Mouse (Mus musculus): Measurements from ENCODE around the gene Parp3.
A peak's percentile ranks its signal among the peaks of the same experiment; 100 is the strongest.
"Not testable (repeated sequence)": the region's sequence is repeated elsewhere in the genome, so short reads cannot be mapped to it uniquely, and the experiment has no call there.

Gene Parp3

DNA sequence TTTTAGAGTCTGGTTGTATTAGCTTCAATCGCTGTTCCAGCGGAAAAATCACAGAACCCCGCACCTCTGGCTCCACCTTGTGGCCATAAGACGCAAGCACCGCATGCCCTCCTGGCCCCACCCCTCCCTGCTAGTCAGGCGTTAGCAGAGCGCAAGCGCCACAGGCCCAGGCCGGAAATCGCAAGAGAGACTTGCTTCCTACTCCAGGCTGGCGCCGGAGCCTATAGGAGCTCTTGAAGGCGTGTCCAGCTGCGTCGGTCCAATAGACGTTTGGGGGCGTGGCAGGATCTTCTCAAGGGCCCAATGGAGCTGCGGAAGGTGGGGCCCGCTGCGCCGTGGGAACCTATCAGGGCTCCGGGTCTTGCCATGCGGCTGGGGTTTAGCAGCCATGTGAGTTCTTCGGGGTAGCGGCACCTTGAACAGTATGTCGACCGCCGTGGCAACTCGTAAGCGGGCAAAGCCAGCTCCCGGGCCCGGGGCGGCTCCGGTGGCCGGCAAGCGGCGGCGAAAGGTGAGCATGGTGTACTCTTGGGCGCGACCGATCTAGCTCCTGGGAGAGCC is at the start of gene Parp3:
TSS of gene Parp3 (minus strand) at position 26 of the 561 bp plus-strand sequence.
- peak; percentile 98 for DNase-seq (ENCODE audit: extremely low read depth, insufficient read length, low spot score)

DNA sequence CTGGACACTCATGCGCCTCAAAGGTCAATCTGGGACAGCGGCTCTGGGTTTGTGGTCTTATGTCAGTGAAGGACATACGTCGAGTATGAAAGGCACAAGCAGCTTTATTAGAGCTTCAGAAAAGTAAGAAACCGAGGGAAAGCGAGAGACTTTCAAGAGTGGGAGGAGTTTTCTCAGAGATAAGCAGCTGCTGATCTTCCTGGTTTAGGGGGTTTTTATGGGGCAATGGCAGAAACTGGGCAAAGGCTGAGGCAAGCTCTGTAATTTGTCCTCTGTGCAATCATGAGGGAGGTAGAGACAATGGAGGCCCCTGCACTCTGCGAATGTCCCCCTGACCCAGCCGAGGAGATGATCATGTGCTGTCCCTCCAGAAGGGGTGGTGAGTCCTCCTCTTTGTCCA is 43.2 kb upstream of the Parp3 start:
- DNase-seq (ENCODE audit: extremely low read depth, insufficient read length, low spot score): no peak

DNA sequence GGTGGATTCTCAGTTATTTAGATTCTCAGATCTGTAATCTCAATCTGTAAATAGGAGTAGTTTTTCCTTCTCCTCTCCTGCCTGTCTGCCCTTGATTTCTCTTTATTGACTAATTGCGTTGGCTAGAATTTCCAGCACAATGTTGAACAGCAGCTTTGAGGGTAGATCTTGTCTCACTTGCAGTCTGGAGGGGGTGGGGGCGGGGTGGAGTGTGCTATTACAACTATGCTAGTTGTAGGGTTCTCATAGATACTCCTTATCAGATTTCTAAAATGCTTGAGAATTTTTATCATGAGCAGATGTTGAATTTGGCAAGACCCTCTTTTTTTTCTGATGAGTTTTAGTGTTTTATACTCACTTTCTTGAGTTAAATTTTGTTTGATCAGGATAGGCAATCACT is 42.7 kb upstream of the Parp3 start:
- DNase-seq (ENCODE audit: extremely low read depth, insufficient read length, low spot score): no peak

DNA sequence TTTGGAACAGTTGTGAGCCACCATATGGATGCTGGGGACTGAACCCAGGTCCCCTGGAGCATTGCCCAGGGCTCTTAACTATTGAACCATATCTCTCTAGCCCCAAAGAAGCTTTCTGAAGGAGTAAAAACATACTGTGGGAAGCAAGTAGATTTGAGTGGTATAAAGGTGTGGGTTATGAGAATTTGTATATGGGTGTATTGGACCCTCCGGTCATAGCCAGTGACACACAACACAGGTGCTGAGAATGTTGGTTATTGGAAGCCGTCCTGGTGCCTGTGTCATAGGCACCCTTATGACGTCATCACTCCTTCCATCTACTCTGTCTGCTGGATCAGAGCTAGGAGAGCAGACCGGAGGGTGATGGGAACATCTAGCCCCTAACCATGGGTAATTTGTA is 37.5 kb upstream of the Parp3 start, which contains the start of gene Iqcf5:
TSS of gene Iqcf5 (plus strand) at position 301 of the 400 bp plus-strand sequence.
- DNase-seq (ENCODE audit: extremely low read depth, insufficient read length, low spot score): no peak

DNA sequence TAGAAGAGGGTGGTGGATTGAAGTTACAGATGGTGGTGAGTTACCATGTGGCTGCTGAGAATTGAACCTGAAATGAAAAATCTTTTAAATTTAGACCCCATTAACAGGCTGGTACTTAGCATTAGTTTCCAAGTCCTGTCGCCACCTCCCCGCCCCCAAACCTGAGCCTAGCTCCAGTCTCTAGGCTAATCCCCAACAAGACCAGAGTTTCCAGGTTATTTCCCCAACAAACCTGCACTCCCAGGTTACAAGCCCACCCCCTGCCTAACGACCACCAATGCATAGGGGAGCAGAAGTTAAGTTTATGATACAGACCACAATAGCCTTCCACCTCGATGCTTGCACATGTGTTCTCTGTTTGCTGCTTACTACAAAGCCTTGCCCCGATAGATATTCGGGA is 36.8 kb upstream of the Parp3 start:
- DNase-seq (ENCODE audit: extremely low read depth, insufficient read length, low spot score): no peak

DNA sequence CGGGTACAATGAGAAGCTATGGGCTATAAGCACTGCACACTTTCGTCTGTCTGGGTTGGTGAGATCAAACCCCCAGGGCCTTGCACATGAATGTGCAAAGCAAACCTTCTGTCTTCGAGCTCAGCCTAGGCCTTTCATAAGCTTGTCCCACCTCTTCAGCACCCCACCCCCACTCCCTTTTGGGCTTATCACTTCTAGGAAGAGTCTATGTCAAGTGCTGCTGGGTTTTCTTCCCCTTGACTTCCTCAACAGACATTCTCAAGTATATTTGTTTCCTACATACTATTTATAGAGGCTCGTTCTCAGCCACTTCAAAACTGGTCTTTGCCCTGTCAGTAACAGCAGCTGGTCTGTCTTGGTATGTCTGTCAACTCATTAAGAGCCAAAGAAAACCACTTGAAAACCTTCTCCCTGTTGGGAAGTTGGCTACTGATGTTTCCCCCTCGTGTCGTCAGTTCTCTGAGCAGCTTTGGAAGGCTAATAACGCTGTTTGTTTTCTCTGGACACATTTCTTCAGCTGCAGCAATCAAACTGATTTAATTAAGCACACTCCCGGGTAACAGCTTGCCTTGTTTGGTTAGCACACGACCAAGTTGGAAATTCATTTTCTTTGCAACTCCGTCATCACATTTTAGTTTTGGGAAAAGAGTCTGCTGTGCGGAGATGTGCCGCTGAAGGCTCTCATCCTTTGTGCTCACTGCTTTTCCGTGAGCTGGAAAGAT is 36.1 kb upstream of the Parp3 start:
- no peak for DNase-seq (ENCODE audit: extremely low read depth, insufficient read length, low spot score)

DNA sequence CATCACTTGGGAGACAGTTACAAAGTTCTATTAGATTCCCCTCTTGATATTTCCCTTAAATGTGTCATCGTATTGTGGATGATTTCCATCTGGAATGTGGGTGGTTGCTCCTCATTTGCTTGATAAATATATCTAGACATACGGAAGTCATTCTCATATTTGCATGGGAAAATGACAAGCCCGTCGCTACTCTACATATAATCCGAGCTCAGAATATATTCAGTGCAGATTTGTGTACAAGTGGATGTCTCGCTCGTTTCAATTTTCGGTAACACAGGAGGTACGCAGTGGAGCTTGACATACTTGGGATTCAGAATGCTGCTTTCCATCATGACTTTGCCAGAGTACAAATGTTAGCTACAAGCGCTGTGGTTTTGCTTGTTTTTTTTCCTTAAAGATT is 32.6 kb upstream of the Parp3 start:
- DNase-seq (ENCODE audit: extremely low read depth, insufficient read length, low spot score): no peak

DNA sequence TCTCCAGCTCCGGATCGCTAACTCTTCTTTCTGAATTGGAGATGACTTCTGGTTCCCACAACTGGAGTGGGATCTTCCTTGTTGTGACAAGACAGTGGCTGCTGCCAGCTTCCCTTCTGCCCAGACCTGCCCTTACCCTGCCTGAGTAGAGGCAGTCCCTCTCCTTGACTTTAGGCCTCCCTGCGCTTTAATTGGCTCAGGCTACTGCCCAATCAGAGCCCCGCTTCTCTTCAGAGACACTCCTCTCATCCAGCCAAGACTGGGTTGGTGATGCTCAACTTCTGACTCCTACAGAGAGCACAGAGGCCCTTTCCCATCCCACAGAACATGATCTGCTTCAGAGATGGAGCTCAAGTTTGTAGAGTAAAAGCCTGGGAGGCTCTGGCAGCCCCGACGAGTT is 27.5 kb upstream of the Parp3 start:
- no peak for DNase-seq (ENCODE audit: extremely low read depth, insufficient read length, low spot score)

DNA sequence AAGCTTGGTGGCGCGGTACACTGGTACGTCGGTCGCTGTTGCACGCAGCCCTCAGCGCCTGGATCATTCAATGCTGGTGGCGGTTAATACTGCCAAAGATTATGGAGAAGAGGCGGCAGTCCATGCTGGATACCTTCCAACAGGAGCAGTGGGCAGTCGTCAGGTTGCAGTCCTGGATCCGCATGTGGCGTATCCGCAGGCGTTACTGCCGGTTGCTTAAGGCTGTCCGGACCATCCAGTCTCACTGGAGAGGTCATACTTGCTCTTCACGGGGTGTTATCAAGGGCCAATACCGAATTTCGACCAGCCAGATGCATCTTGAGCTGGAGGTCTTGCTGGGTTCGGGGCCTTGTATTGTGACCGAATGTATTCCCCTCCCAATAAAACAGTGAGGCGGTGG is 25.1 kb upstream of the Parp3 start:
- no peak for DNase-seq (ENCODE audit: extremely low read depth, insufficient read length, low spot score)

DNA sequence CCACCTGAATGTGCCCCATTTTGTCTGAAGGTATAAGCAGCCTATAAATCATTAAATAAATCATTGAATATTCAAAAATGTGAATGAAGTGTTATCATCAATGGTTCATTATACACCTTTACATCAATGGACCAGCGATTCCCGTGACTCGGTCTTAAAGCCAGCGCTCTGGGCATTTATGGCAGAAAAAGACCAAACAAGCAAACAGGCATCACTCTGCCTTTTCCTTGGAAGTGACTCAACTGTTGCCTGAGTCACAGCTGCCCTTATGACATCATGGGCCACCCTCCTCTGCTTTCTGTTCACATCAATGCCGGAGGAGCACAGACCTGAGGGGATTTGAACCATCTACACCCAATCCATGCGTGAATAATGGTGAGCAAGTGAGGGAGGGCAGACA is 22.9 kb upstream of the Parp3 start, which contains the start of gene Iqcf1:
TSS of gene Iqcf1 (plus strand) at position 301 of the 400 bp plus-strand sequence.
- no peak for DNase-seq (ENCODE audit: extremely low read depth, insufficient read length, low spot score)

DNA sequence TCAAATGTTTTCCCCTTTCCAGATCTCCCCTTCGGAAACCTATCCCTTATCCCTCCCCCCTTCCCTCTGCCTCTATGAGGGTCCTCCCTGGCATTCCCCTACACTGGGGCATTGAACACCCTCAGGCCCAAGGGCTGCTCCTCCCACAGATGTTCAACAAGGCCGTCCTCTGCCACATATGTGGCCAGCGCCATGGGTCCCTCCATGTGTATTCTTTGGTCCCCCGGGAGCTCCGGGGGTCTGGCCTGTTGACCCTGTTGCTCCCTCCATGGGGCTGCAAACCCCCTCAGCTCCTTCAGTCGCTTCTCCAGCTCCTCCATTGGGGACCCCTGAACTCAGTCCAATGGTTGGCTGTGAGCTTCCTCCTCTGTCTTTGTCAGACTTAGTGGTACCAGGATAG is 10.9 kb upstream of the Parp3 start:
- DNase-seq (ENCODE audit: extremely low read depth, insufficient read length, low spot score): not testable (repeated sequence)

DNA sequence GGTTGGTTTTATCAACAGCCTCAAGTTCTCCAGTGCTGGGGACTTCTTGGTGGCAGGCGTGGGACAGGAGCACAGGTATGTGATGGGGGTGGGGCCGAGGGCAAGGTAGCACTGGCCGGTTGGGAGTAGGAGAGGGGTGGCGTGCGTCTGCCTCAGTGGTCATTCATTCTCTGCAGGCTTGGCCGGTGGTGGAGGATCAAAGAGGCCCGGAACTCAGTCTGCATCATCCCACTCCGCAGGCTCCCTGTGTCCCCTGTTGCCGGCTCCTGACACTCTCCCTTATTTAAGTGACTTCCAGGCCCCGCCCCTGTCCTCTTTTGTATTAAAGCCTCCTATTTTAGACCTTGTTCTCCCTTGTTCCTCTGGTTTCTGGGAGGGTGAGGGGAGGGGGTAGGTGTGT is 8.3 kb upstream of the Parp3 start:
- no peak for DNase-seq (ENCODE audit: extremely low read depth, insufficient read length, low spot score)

DNA sequence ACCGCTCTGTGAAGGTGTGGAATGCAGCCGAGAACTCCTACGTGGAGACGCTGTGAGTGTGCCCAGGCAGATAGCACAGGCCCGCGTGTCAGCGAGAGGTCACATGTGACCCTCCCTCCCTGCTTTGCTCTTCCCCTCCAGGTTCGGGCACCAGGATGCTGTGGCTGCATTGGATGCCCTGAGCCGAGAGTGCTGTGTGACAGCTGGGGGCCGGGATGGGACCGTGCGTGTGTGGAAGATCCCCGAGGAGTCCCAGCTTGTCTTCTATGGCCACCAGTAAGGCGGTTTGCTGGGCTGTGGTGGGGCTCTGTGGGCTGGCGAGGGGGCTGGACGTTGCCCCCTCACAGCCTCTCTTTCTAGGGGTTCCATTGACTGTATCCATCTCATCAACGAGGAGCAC is 6.9 kb upstream of the Parp3 start:
- no peak for DNase-seq (ENCODE audit: extremely low read depth, insufficient read length, low spot score)

DNA sequence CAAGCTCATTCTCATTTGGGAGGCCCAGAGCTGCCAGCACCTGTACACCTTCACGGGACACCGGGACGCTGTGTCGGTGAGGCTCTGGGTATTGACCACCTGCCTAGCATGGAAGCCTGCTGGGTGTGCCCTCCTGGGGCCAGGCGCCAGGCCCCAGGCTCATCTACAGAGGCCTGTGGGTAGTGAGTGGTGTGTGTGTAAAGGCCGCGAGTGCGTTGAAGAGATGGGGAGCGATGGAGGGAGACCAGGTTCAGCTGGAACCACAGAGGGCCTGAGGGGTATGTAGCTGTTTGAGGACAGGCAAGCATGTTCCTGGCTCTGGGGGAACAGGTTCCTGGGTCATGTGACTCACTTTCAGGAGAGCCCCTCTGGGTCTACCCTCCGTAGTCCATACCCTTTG is 6.4 kb upstream of the Parp3 start:
- DNase-seq (ENCODE audit: extremely low read depth, insufficient read length, low spot score): no peak

DNA sequence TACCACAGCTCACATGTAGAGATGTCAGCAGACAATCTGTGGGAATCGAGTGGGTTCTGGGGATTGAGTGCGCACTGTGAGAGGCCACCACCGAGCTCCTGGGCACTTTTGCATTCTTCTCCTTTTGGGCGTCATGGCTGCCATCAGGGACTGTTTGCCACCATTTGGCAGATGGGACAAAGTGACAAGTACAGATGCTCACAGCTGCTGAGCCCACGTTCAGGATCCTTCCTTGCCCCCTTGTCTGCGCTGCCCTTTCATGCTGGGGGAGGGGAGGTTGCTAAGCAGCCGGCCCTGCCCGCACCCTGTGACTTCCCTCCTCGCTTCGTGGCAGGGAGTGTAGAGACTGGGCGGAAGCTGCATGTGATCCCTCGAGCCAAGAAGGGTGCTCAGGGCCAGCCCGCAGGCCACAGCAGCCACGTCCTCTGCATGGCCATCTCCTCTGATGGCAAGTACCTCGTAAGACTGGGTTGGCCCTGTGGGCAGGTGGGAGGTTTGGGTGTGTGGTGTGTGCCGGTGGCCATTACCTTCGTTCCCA is 5.9 kb upstream of the Parp3 start:
- no peak for DNase-seq (ENCODE audit: extremely low read depth, insufficient read length, low spot score)

DNA sequence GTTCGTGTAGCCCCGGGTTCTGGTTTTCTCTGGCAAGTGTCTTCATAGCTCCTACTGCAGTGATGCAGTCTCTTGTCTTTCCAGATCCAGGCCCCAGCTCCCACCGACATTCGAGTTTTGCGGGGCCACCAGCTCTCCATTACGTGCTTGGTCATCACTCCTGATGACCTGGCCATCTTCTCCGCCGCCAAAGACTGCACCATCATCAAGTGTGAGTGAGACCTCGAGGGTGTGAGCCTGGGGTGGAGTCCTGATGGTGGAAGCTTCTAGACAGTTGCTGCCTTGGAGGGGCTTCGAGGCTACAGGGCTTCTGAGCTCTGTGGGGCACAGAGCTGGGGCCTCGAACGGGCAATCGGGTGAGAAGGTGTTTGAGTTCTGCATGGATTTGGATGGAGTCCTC is 4.9 kb upstream of the Parp3 start:
- no peak for DNase-seq (ENCODE audit: extremely low read depth, insufficient read length, low spot score)

DNA sequence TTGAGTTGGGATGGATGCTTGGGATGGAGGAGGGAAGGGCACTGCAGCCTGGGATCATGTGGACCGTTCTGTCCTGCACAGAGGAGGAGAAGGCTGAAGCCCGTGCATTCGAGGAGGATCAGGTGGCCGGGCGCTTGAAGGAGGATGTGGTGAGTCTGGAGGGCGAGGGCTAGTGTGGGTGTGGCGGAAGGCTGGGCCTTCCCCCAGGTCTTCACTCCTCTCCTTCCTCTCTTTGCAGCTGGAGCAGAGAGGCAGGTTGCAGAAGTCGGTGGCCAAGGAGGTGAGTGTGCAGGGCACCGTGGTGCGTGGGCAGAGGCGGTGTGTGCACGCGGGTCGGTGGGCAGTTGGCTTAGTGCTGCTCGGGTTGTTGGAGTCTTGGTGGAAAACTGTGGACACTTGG is 4.3 kb upstream of the Parp3 start:
- DNase-seq (ENCODE audit: extremely low read depth, insufficient read length, low spot score): no peak

DNA sequence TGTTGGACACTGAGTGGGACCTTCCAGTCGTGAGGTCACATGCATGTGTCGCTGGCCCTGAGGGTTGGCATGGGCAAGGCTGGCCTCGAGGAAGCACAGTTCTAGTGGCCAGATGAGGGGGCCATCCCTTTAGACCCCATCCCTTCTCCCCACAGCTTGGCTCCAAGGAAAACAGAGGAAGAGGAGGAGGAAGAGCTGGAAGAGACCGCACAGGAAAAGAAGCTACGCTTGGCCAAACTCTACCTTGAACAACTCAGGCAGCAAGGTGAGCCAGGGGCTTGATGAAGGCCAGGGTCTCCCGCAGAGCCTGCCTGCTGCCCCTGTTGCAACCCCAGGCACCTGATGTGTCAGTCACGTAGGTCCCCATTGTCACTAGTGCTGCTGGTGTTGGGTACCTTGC is 3.8 kb upstream of the Parp3 start:
- no peak for DNase-seq (ENCODE audit: extremely low read depth, insufficient read length, low spot score)

DNA sequence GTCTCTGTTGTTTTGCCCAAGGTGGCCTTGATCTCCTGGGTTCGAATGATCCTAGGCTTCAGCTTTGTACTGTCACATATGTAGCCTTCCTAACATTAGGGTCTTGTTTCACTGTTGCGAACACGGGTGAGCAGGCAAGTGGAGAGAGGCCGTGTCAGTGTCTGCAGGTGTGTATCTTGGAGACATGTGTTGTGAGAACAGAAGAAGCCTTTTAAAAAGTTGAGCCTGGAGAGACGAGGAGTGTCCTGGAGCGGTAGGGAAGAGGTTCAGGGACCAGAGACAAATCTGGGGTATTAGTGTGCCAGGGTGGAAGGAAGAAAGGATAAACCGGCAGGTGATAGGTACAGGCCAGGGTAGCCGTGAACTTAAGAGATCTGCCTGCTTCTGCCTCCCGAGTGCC is 1.4 kb upstream of the Parp3 start:
- no peak for DNase-seq (ENCODE audit: extremely low read depth, insufficient read length, low spot score)

DNA sequence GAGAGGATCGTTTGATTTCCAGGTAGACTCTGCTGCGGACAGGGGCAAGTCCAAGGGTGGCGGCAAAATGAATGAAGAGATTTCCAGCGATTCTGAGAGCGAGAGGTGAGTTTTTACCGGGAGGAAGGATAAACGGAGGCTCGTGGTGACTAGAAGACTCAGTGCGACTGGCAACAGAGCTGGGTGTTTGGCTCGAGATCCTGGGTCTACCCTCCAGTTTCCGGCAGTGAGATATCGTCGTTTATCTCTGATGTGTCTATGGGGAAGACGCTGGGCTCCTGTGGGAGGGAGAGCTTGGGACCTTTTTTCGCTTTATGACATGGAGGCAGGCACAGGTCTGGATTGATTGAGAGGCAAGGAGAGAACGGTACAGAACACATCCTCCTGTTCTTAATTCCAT is 900 bp upstream of the Parp3 start:
- no peak for DNase-seq (ENCODE audit: extremely low read depth, insufficient read length, low spot score)

DNA sequence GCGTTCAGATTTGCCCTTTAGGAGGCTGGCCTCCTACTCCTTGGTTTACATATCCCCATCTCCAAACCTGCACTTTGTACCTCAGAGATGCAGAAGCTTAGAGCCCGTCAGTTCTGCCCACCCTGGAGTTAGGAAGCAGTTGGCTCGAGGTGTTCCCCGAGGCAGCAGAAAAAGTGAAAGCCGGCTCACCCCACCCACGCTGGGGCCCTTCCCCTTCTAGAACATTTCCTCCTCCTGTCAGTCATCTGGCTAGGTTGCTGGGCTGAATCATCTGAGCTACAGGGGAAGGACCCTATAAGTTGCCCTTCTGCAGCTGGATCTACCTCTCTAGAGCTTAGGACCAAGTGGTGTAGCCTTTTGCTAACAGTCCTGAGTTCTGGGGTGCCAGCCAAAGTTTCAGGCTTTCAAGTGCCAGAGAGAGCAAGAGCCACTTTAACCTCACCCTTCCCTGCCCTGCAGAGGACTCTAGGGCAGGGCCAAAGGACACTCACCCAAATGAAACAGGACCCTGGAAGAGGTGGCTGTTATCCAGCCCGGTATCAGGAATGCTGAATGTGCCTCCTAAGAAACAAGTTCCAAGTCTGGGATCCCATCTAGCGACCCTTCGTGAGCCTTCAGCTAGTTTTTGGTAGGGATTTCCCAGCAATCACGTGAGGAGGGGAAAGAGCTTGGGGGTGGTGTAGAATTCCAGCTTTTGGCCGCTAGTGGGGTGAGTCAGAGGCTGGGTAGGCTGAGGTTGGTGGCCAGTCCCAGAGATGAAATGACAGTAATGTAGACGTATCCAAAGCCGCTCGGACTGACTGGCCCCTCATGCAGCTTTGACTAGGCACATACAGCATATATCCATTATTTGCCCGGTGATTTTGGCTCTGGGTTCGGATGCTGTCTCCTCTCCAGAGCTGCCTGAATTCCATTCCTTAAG is 486 bp downstream of the Parp3 start:
- peak; percentile 77 for DNase-seq (ENCODE audit: extremely low read depth, insufficient read length, low spot score)
